Mouse (Mus musculus) small intestine, adult 2 months (tissue): Measurements from ENCODE around the gene Fam47e.

Experiments used
- CTCF ChIP-seq: fragments of 200-500 bp; IDR thresholded peaks from 2 replicates; pipeline ENCODE4 v1.5.1; 2012; ENCODE audit warnings: low read depth, mild to moderate bottlenecking, control low read depth, inconsistent platforms, low read length, moderate library complexity, mixed read lengths; ENCODE audit not compliant: insufficient replicate concordance, insufficient read length; ENCODE audit errors: extremely low read depth
- POLR2A ChIP-seq: fragments of 200-500 bp; IDR thresholded peaks from 2 replicates; pipeline ENCODE4 v1.6.1; 2012; ENCODE audit warnings: low read depth, mild to moderate bottlenecking, control low read depth, inconsistent platforms, low read length, moderate library complexity

DNA sequence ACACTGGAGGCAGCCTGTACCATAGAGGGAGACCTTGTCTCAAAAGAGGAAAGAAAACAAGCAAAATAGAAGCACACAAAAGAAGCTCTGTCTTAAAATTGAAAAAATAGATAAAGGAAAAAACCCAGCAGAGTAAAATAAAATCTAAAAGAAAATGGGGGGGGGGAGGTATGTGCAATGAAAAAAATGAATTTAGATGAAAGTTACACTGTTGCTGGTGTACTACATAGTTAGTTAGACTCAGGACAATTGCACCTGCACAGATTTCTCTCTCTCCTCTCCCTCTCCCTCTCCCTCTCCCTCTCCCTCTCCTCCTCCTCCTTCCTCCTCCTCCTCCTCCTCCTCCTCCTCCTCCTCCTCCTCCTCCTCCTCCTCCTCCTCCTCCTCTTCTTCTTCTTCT is 48.1 kb upstream of the Fam47e start, which contains the start of gene Scarb2:
- TF ChIP-seq POLR2A (no peak), CTCF (no peak)
